Mouse (Mus musculus): ENCODE measurements around the gene Rab29. TPM values are rescaled to one million over a fixed set of nuclear protein-coding genes. Genes with fewer than 3 reads are reported as not detected.
"Not testable (repeated sequence)": the region's sequence is repeated elsewhere in the genome, so short reads cannot be mapped to it uniquely, and the experiment has no call there.

Rab29 gene
- polyA plus RNA-seq (2016; fragmentation: Nextera tagmentation; extraction: Ambion mirVana): 10.3 and 11.6 TPM in 2 replicates

DNA sequence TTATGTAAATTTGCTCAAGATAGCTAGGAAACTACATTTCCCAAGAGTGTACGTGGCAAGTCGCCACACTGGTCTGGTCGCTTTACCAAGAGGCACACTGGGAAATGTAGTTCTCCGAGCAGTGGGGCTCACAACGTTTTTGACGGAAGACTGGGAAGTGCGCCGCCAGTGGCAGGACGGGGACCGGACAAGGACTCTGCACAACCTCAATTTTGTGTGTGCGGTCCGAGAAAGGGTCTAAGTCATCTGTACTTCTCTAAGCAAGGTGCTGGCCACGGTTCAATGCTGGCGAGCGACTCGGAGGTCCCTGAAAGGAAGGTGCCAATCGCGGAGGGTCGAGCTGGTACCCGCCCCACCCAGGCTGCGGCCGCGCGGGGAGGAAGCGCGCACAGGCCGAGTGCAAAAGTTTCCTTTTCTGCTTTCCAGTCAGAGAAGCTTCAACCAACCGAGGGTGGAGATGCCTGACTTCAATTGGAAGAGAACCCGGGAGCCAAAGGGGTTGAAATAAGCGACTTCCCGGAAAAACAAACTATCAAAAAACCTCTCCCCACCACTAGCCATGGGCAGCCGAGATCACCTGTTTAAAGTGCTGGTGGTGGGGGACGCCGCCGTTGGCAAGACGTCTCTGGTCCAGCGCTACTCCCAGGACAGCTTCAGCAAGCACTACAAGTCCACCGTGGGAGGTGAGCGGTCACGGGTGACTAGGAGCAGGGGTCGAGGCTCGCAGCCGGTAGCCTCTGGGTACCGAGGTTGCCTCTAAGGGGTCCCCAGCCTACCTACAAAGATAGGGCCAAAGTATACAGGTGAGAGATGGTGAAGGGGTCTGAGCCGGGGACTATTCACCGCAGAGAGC is at the start of gene Rab29:
Rab29 (plus strand) TSS at position 132 of the 853 bp plus-strand sequence.
- Histone ChIP-seq H3K4me1 (peaks cover 7% of the 10 kb centered on the region), H3K27me3 (ENCODE audit: insufficient read depth, poor library complexity, severe bottlenecking) (no peaks in the 10 kb centered on the region; the same call in 1 of the 2 replicates), H3K36me3 (no peaks in the 10 kb centered on the region), H3K9me3 (no peaks in the 10 kb centered on the region), H3K4me3 (peak within 1 kb of the TSS; percentile 76), H3K27ac (peak within 1 kb of the TSS; percentile 87)
- 2% methylated on average over 46 of the region's 46 CpGs for WGBS
- peak; percentile 96 for DNase-seq (ENCODE audit: low spot score)

DNA sequence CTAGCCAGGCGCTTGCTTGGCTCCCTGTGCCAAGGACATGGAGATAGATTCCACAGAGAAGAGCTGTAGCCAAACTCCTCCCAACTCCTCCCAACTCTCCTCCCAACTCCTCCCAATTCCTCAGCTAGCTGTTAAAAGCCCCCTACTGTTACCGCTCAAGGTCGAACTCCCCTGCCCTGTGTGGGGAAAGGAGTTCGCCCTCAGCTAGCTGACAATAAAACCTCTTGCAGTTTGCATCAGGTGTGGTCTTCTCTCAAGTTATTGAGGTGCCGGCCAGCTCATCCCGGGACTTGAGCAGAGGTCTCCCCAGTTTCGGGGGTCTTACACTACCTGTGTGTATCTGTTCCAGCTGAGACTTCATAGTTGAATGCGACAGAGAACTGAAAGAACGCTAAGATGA is 46.7 kb upstream of the Rab29 start:
- 66% methylated on average over 9 of the region's 9 CpGs for WGBS
- H3K27me3 ChIP-seq (ENCODE audit: insufficient read depth, poor library complexity, severe bottlenecking): not testable (repeated sequence)

DNA sequence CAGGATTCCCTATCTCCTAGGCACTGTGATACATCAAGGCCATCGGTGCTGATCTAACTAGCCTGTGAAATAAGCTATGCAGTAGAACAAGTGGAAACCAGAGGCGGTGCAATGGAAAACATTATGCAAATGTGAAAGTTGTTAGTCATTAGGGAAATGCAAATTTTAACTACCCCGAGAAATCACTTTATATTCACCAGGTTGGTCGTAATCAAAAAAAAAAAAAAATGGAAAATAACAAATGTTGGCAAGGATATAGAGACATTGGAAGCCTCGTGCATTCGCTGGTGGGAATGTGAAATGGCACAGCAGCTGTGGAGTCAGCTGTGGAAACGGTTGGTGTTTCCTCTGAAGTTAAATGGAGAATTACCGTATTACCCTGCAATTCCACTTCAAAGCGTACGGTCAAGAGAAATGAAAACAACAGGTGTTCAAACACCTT is 46.1 kb upstream of the Rab29 start:
- WGBS: 83% methylated on average over 10 of the region's 10 CpGs
- H3K9me3 ChIP-seq: no peaks in the 10 kb centered on the region
- H3K36me3 ChIP-seq: no peaks in the 10 kb centered on the region

More for the DNA sequence above, 46.7 kb upstream of the Rab29 start:
- H3K36me3 ChIP-seq; H3K9me3 ChIP-seq; DNase-seq (ENCODE audit: low spot score); H3K4me3 ChIP-seq; H3K4me1 ChIP-seq; H3K27ac ChIP-seq: not testable (repeated sequence)

DNA sequence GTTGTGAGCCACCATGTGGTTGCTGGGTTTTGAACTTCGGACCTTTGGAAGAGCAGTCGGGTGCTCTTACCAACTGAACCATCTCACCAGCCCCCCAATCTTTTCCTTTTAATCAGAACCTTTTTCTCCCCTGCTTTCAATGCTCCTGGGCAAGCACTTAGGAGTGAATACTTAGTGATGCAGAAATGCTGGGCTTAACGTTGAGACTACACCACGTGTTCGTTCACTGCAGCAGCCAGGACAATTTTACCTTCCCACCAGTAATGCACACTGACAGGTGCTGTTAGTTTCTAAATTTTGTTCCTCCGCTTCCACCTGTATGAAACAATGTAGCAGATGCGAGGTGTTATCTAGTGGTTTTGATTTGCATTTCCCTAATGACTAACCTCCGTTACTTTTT is 44.7 kb upstream of the Rab29 start:
- peaks cover 4% of the 10 kb centered on the region for H3K4me1 ChIP-seq
- H3K27me3 ChIP-seq (ENCODE audit: insufficient read depth, poor library complexity, severe bottlenecking): peaks cover 4% of the 10 kb centered on the region; the same call in 1 of the 2 replicates
- no peak overlapping the region for H3K4me3 ChIP-seq
- H3K36me3 ChIP-seq: no peaks in the 10 kb centered on the region
- no peak for DNase-seq (ENCODE audit: low spot score)
- no peaks in the 10 kb centered on the region for H3K9me3 ChIP-seq
- H3K27ac ChIP-seq: no peak overlapping the region
- WGBS: 83% methylated on average over 8 of the region's 8 CpGs

More for the DNA sequence above, 46.1 kb upstream of the Rab29 start:
- Histone ChIP-seq H3K27me3 (ENCODE audit: insufficient read depth, poor library complexity, severe bottlenecking) (peaks cover 8% of the 10 kb centered on the region), H3K4me3 (no peak overlapping the region), H3K27ac (no peak overlapping the region), H3K4me1 (no peaks in the 10 kb centered on the region)
- DNase-seq (ENCODE audit: low spot score): no peak

DNA sequence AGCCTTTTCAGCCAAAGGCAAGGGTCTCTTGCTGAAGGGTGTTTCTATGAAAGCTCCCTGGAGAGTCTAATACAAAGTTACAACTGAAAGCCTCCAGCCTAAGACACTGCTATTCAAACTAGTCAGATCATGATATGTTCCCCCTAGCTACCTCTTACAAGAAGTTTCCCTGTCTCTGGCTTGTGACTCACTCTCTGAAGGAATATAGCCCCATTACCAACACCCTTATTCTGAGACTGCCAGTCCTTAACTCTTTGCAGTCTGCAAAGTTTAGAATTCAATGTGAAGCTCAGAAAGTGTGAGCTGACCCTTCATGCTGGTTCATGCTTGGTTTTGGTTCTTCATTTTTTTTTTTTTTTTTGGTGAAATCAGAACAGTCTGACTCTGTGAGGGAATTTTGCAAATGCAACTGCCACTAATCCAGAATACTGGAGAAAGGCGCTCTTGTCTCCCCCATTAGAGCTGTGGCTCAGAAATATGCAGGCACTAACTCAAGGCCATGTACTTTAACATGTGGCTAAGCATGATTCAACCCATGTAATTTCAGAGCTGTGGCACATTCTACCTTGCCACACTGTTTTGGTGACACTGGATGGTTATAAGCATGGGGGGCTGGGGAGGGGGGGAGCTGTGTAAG is 44.0 kb upstream of the Rab29 start:
- 97% methylated on average over 1 of the region's 1 CpGs for WGBS
- no peaks in the 10 kb centered on the region for H3K36me3 ChIP-seq

DNA sequence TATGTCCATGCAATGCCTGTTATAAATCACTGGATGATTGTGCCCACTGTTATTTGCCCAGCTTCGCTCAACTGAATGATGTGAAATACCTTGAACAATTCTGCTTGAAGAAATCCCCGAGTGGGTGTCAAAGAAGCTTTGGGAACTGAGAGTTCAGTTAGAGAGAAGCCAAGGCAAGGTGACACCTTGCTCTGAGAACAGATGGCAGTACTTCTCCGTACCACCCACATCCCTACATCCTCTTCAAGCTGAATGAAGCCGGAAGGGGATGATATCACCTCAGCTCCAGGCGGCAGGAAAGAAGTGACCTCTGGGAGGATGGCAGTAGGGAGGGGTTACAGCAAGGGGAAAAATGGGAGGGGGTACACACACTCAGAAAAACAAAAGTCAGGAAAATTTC is 43.5 kb upstream of the Rab29 start:
- H3K27ac ChIP-seq: no peak overlapping the region
- WGBS: 39% methylated on average over 5 of the region's 5 CpGs
- no peaks in the 10 kb centered on the region for H3K36me3 ChIP-seq
- no peaks in the 10 kb centered on the region for H3K9me3 ChIP-seq
- H3K4me3 ChIP-seq: no peak overlapping the region
- H3K27me3 ChIP-seq (ENCODE audit: insufficient read depth, poor library complexity, severe bottlenecking): 0 out of 2 replicates have a peak, but pooled peaks cover 4% of the 10 kb centered on the region
- no peak for DNase-seq (ENCODE audit: low spot score)
- peaks cover 8% of the 10 kb centered on the region for H3K4me1 ChIP-seq

More for the DNA sequence above, 44.0 kb upstream of the Rab29 start:
- H3K27me3 ChIP-seq (ENCODE audit: insufficient read depth, poor library complexity, severe bottlenecking): peaks cover 4% of the 10 kb centered on the region; the same call in 1 of the 2 replicates
- H3K4me3 ChIP-seq: no peak overlapping the region
- H3K4me1 ChIP-seq: peaks cover 8% of the 10 kb centered on the region
- H3K9me3 ChIP-seq: no peaks in the 10 kb centered on the region
- H3K27ac ChIP-seq: no peak overlapping the region
- DNase-seq (ENCODE audit: low spot score): no peak

DNA sequence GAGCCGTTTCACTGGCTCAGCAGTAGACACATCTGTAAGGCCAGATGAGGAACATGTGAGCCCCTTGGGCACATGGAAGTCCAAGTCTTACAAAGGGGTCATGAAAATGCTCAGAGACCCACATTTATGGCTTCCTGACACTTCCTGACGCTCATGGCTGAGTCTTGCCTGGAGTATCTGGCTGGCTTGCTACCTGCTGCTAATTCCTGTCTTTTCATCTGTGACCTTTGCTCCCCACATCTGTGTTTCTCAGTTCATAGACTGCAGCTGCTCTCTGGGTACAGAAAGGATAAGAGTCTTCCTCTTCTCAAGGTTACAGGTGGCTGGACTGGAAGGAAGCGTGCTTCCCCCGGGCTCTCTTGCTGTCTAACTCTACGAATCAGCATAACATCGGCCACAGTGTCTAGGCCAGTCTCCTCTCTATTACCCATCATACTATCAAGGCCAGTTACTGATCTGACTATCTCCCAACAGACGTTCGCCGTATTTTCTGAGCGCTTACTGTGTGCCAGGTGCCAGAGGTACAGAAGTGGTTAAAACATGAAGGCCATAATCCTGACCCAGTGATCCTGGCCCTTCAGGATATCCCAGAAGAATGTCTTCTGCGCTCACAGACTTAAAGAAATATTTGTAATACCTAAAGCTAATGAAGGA is 42.4 kb upstream of the Rab29 start:
- Histone ChIP-seq H3K27ac (no peak overlapping the region), H3K36me3 (no peaks in the 10 kb centered on the region), H3K4me1 (peaks cover 13% of the 10 kb centered on the region), H3K9me3 (no peaks in the 10 kb centered on the region), H3K27me3 (ENCODE audit: insufficient read depth, poor library complexity, severe bottlenecking) (0 out of 2 replicates have a peak, but pooled peaks cover 4% of the 10 kb centered on the region), H3K4me3 (no peak overlapping the region)
- 83% methylated on average over 11 of the region's 11 CpGs for WGBS
- no peak for DNase-seq (ENCODE audit: low spot score)

DNA sequence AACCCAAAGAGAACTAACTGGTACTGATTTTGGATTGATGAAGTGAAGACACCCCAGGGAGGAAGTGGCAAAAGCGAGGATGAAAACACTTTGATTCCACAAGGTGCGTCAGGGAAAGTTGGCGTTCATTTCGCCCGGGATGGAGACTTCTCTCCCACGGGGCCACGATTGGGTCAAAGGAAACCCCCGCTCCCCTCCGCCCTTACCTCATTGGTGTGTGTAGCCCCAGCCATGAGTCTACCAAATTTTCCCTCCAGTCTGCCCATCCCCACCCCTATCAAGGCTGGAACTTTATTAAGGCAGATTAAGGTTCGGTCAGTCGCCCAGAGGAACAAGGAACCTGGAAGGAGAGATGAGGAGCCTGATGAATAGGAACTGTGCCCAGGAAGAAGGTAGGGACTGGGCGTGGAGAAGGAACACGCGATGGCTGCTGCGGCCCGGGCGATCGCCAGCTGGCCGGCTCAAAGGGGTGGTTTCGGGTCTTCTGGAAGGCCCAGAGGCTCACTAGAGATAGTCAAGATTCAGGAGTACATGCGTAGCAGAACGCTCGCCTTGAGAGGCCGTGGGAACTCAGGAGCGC is 39.7 kb upstream of the Rab29 start, which contains the start of gene Slc41a1:
Slc41a1 (plus strand) TSS at position 287 of the 580 bp plus-strand sequence.
- H3K9me3 ChIP-seq: no peaks in the 10 kb centered on the region
- H3K27me3 ChIP-seq (ENCODE audit: insufficient read depth, poor library complexity, severe bottlenecking): 0 out of 2 replicates have a peak, but pooled peaks cover 4% of the 10 kb centered on the region
- peak within 1 kb of the TSS; percentile 94 for H3K27ac ChIP-seq
- H3K36me3 ChIP-seq: peaks cover 17% of the 10 kb centered on the region
- peaks cover 22% of the 10 kb centered on the region for H3K4me1 ChIP-seq
- no peak for DNase-seq (ENCODE audit: low spot score)
- peak within 1 kb of the TSS; percentile 88 for H3K4me3 ChIP-seq
- WGBS: under 1% methylated on average over 25 of the region's 25 CpGs

DNA sequence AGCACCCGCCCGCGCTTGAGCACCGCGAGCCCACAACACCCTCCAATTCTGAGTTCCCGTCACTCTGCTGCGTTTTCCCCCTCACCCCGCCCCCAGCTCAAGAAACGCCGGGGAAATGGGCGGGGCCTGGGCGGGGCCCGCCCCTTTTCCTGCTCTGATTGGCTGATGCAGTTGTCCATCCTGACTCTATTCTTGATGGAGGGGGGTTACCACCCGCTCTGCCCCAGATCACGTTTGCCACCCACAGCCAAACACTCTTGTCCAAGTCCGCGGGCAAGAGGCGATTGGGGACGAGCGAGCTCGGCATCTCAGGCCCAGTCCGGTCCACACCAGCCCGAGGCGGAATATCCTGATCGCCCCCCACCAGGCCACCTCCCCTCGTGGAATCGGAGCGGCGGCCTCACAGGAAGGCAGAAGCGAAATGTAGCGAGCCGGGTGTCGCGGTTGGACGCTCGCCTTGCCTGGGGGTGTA is 39.2 kb upstream of the Rab29 start:
- H3K36me3 ChIP-seq: peaks cover 18% of the 10 kb centered on the region
- under 1% methylated on average over 36 of the region's 36 CpGs for WGBS
- H3K4me1 ChIP-seq: peaks cover 25% of the 10 kb centered on the region
- no peaks in the 10 kb centered on the region for H3K9me3 ChIP-seq
- DNase-seq (ENCODE audit: low spot score): peak; percentile 98
- peak overlapping the region; percentile 88 for H3K4me3 ChIP-seq
- 0 out of 2 replicates have a peak, but pooled peaks cover 4% of the 10 kb centered on the region for H3K27me3 ChIP-seq (ENCODE audit: insufficient read depth, poor library complexity, severe bottlenecking)
- H3K27ac ChIP-seq: peak overlapping the region; percentile 94

DNA sequence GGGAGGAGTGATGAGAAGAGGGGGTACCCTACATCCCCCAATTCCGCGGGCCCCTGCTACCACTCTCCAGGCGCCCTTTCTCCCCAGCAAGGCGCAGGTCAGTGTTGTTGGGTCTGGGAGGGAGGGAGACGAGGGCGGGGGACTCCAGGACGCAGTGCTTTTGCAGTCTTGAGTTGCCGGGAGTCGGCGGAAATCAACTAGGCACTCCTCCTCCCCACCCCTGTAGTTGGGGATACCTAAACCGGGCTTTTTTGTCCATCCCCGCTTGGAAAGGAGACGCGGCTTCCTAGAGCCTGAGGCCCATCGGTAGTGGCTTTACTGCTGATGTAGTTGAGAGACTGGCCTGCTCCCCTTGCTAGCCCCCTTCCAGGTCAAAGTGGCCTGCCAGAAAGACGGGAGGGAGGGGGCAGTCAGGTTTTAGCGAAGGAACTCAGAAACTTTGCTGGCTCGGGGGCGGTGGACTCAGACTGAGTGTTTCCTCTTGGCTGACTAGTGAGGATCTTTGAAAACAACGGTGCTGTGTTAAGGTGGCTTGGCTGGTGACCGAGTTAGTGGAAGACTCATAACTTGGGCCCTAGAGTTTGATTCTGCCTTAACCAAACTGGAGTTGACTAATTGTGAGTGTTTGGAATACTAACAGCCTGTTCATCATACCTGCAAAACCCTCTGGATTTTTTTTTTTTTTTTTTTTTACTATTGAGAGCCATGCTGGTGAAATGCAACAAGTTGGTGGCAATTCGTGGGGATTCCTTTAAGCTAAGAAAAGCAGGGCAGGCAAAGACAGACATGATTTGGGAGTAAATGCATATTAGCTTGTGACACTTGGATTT is 38.5 kb upstream of the Rab29 start:
- 2% methylated on average over 22 of the region's 22 CpGs for WGBS
- no peaks in the 10 kb centered on the region for H3K9me3 ChIP-seq
- H3K27me3 ChIP-seq (ENCODE audit: insufficient read depth, poor library complexity, severe bottlenecking): 0 out of 2 replicates have a peak, but pooled peaks cover 4% of the 10 kb centered on the region
- peaks cover 23% of the 10 kb centered on the region for H3K36me3 ChIP-seq
- H3K27ac ChIP-seq: peak overlapping the region; percentile 94
- peak overlapping the region; percentile 88 for H3K4me3 ChIP-seq
- H3K4me1 ChIP-seq: peaks cover 25% of the 10 kb centered on the region
- peak; percentile 83 for DNase-seq (ENCODE audit: low spot score)

DNA sequence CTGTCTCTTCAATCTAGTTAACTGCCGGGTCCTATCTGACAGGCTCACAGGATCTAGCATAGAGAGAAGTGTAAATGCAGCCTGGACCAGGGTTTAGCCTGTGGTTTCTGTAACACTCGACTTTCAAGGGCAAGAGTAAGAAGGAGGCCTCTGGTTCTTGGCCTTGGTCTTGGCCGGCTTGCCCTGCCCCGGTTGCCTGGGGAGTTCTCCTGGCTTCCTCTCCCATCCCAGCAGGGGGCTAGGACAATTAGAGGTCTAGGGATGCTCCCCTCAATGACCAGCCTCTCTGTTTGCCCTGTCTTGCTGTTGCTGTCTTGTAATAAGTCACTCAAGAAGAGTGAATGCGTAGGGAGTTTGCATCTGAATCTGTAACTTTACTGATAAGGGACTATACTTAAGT is 37.7 kb upstream of the Rab29 start:
- H3K36me3 ChIP-seq: peaks cover 31% of the 10 kb centered on the region
- 36% methylated on average over 5 of the region's 5 CpGs for WGBS
- no peaks in the 10 kb centered on the region for H3K9me3 ChIP-seq
- H3K27me3 ChIP-seq (ENCODE audit: insufficient read depth, poor library complexity, severe bottlenecking): 0 out of 2 replicates have a peak, but pooled peaks cover 4% of the 10 kb centered on the region
- peaks cover 31% of the 10 kb centered on the region for H3K4me1 ChIP-seq
- DNase-seq (ENCODE audit: low spot score): no peak
- no peak overlapping the region for H3K27ac ChIP-seq
- H3K4me3 ChIP-seq: peak overlapping the region; percentile 88

Measured in heart, embryonic 10.5 days (tissue).